Mouse (Mus musculus): ENCODE results near the gene Tnpo3. TPM values are rescaled to one million over a fixed set of nuclear protein-coding genes. Genes with fewer than 3 reads are reported as not detected.

The Tnpo3 gene
- polyA plus RNA-seq (2017; shearing (Covaris generic)): 95.9 TPM

GRCm38 (mm10) chr6:29609111-29610019, at the start of gene Tnpo3:
Gene Tnpo3 (minus strand): TSS chr6:29609887.

GRCm38 (mm10) chr6:29526281-29527251, 83.1 kb downstream of the Tnpo3 start, which contains the start of gene Irf5:
Gene Irf5 (plus strand): TSS chr6:29526625.

GRCm38 (mm10) chr6:29507447-29508309, 102.0 kb downstream of the Tnpo3 start, which contains the start of gene Kcp:
Gene Kcp (minus strand): TSS chr6:29507952.

Other genes starting within 250 kb of the Tnpo3 start
- gene Opn1sw, start 221.4 kb downstream of the Tnpo3 start, polyA plus RNA-seq (2017; shearing (Covaris generic)): 0.17 TPM
- gene Ccdc136, start 213.6 kb downstream of the Tnpo3 start, polyA plus RNA-seq (2017; shearing (Covaris generic)): 1.4 TPM
- 0.04 TPM for gene Flnc, start 176.6 kb downstream of the Tnpo3 start, polyA plus RNA-seq (2017; shearing (Covaris generic))
- gene Atp6v1f, start 142.2 kb downstream of the Tnpo3 start, polyA plus RNA-seq (2017; shearing (Covaris generic)): 342 TPM
- 0.43 TPM for gene Atp6v1fnb, start 138.4 kb downstream of the Tnpo3 start, polyA plus RNA-seq (2017; shearing (Covaris generic))
- gene Kcp, start 101.9 kb downstream of the Tnpo3 start, polyA plus RNA-seq (2017; shearing (Covaris generic)): 0.51 TPM
- gene Irf5, start 83.3 kb downstream of the Tnpo3 start, polyA plus RNA-seq (2017; shearing (Covaris generic)): 27.7 TPM
- gene Tspan33, start 84.3 kb upstream of the Tnpo3 start, polyA plus RNA-seq (2017; shearing (Covaris generic)): 0.18 TPM
- gene Smo, start 125.6 kb upstream of the Tnpo3 start, polyA plus RNA-seq (2017; shearing (Covaris generic)): 0.95 TPM
- gene Ahcyl2, start 158.1 kb upstream of the Tnpo3 start, polyA plus RNA-seq (2017; shearing (Covaris generic)): 192 TPM

Data from CD4-positive, CD25-positive, alpha-beta regulatory T cell (primary cell).